Mouse (Mus musculus) cerebellum, postnatal 36 days (tissue): ENCODE measurements around the gene Tsfm.

Experiments
- DNase-seq, 2 experiments: peaks; one replicate each; pipeline ENCODE4 v3.0.0; 2021 to 2022; ENCODE audit warnings: mixed read lengths in 2 of 2

Tsfm gene

DNA sequence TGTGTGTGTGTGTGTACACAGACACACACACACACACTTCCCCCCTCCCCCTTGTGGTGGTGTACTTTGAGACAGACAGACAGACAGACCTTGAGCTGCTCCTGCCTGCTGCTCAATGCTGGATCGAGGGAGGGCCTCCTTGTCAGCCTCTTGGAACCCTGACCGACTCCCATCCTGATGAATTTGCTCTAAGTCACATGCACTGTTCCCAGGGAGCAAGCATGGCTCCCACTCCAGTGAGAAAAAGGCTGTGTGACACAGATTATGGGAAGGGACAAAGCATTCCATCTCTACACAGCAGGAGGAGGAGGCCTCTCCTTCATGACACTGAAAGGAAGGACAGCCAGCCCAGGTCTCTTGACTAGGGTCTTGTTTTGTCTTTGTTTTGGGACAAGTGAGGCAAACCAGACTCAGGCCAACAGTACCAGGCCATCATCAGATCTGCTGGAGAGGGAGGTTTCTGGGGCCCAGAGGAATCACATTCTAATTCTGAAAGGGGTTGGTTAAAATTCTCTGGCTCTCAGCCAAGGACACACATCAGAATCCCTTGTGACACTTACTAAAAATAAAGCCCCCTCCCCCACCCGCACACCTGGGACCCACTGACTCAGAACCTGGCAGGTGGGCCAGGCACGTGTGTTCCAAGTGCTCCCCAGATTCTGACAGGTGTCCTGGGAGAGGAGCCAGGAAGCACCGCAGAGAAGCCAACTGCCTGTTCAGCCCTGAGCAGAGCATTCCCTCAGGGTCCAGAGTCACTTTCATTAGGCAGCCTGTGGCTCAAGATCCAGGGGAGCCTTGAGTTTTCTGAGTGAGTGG is 46.2 kb downstream of the Tsfm start:
- peak; percentile 90 to 92 for DNase-seq

DNA sequence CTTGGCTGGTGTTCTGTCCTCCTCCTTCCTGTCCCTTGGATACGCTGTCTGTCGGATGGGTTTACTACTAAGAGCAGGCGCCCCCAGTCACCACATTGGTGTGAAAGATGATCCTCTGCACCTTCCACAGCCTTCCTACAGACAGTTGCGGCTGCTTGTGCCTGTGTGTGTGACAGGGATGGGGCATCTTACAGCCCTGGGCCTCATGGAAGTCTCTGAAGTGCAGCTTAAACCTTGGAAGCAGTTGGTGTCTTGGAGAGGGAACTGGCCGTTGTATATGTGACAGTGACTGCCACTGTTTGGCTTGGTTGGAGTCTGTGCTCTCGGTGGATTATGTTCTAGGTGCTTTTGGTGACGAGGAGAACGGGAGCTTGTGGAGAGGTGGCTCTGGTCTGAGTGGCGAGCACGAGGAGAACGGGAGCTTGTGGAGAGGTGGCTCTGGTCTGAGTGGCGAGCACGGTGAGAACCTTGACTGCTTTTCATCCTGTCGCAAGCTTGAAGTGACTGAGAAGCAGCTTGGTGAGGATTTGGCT is 47.4 kb downstream of the Tsfm start:
- DNase-seq, result no peak

GRCm38 (mm10) chr10:126981746-126982145 is 48.9 kb downstream of the Tsfm start:
- DNase-seq, result no peak

DNA sequence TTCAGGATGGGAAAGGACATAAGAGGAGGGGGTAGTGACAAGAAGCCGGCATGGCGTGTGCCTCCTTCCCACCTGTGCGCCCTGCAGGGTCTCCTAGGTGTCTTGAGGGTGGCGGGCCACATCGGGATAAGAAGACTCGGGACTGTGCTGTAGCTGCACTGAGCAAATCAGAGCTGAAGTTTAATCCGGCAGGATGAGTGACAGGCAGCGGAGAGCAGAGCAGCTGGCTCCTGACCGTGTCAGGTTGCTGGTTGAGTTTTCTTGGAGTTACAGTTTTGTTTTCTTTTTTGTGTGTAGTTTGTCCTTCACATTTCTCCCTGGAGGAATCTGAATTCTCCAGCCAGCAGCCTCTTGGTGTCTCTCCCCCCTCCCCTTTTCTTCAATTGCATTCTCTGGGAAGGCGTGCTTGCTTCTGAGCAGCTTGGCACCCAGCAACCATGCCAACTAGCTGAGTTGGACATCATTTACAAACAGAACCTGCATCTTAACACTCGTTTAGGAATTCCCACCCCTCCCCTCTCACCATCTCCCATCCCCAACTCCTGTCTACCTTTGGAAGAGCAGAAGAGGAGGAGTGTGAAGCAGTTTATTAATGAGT is 49.6 kb downstream of the Tsfm start:
- DNase-seq, result no peak

GRCm38 (mm10) chr10:126980221-126980932 is 50.3 kb downstream of the Tsfm start:
- peak; percentile 56 to 60 for DNase-seq

GRCm38 (mm10) chr10:126979636-126980151 is 50.9 kb downstream of the Tsfm start:
- DNase-seq, result peak; percentile 64 to 65

- DNase-seq, result peak; percentile 66 to 75
Measured at GRCm38 (mm10) chr10:126979121-126979635, 51.5 kb downstream of the Tsfm start.

GRCm38 (mm10) chr10:126978277-126978994 is 52.2 kb downstream of the Tsfm start, which contains the start of gene Ctdsp2:
Gene Ctdsp2 (plus strand): TSS chr10:126978717.
- DNase-seq, result peak; percentile 100

DNA sequence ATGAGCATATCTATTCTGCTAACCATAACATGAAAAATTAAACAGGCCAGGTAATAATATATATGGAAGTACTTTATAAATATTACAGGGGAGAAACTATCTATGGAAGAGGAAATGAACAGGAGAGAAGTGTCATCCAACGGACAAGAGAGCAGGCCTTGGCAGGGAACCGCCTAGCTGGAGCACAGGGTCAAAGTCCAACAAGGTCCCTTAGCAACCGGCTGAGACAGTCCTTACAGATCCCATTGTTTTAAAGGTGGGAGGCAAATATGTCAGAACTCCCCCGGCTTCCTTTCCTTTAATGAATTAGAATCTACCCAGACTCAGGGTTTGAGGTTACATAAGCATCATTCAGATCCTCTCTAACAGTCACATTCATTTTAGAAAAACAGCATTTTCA is 53.6 kb downstream of the Tsfm start:
- DNase-seq, result no peak

- no peak for DNase-seq
Measured at GRCm38 (mm10) chr10:126975706-126976105, 54.9 kb downstream of the Tsfm start.

DNA sequence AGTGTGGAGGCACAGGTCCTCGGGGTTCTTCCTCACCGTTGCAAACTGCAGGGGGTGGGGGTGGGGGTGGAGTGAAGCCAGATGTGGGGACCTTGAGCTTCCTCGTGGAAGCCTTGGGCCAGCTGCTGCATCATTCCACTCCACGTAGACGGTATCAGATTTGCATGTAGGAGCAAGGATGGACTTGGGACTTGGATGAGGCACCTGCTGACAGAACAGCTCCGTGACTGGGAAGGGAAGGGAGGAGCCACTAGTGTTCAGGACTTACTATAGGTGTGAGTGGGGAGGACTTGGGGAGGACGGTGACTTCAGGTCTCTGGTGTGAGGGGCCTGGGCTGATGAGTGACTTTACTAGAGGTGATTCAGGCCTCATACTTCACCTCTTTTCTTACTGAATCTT is 57.7 kb downstream of the Tsfm start:
- no peak for DNase-seq

DNA sequence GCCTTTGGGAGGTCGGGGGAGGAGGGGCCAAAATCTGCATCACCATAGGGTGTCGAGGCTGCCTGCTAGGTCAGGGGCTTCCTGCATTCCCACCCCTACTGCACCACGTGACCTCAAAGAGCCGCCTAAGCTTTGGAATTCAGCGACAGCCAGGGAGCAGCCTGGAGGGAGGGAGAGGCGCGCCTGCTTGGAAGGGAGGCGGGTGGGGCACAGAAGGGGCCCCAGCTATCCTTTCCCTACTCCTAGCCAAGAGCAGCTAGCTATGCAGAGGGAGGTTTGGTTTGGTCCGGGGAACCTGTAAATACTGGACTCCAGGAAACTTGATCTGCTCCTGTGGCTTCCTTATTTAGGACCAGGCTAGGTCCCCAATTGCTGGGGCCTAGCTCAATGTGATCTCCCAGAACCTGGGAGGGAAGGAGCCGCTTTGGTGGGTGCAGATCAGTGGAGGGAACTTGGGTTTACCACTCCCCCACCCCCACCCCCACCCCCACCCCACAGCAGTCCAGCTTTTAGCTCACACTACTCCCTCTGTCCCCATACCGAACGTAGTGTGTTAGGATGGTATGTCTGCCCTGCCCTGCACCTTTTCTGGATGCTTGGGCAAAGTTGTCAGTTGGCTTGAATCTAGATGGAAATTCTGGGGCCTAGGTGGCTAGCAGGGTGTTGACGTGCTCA is 58.5 kb downstream of the Tsfm start:
- no peak for DNase-seq

DNA sequence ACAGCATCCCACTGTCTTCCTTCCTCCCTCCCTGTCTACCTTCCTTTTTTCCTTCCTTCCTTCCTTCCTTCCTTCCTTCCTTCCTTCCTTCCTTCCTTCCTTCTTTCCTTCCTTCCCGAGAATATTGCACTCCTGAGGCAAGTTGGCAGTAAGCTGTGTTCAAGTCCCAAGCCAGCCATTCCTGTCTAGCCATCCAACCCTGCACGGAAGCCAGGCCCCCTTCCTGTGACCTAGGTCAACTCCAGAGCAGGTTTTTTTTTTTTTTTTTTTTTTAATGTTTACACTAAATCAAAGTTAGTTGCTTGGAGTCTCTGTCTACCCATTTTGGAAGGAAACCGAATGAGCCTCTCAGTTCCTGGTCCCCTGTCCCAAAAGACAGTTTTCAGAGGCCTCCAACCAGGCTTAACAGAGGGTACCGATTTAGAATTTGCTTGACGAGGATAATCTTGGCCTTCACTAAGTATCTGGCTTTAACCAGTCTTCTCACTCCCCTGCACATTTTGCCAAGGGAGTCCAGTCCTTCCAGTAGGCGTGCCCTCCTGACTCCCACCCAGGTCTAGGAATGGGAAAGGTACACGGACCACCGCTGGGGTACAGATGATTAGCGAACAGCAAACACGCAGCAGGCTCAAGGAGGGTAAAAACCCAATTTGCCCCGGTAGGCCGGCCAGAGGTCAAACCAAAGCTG is 59.1 kb downstream of the Tsfm start:
- DNase-seq, result no peak

GRCm38 (mm10) chr10:126963821-126964220 is 66.8 kb downstream of the Tsfm start:
- DNase-seq, result no peak

- DNase-seq, result no peak
Measured at GRCm38 (mm10) chr10:126962966-126963330, 67.7 kb downstream of the Tsfm start.

- peak; percentile 78 to 81 for DNase-seq
Measured at GRCm38 (mm10) chr10:126962271-126962965, 68.2 kb downstream of the Tsfm start.

GRCm38 (mm10) chr10:126961757-126962156 is 68.9 kb downstream of the Tsfm start:
- DNase-seq, result peak; percentile 86 to 91
